Mouse (Mus musculus) limb, embryonic 11.5 days (tissue): Measurements from ENCODE around the gene Rps27l. TPM values are rescaled to one million over a fixed set of nuclear protein-coding genes. Genes with fewer than 3 reads are reported as not detected.
A peak's percentile ranks its signal among the peaks of the same experiment; 100 is the strongest.

Experiments
- ATAC-seq: fragments of 200-750 bp; cut with Nextera tagmentation; 2 replicates; pipeline ENCODE4 v1.8.0; 2017; ENCODE audit warnings: low read depth; ENCODE audit not compliant: insufficient number of reproducible peaks, low FRiP score, low TSS enrichment
- DNase-seq: peaks from one replicate; pipeline ENCODE4 v3.0.0-alpha.2; 2015; ENCODE audit warnings: low spot score
- H3K27ac ChIP-seq: fragments of 300-500 bp; sonication (generic); replicated peaks from 2 replicates; pipeline ENCODE4 v1.5.1; 2014; ENCODE audit warnings: low read depth, mild to moderate bottlenecking, low read length
- H3K27me3 ChIP-seq: fragments of 300-500 bp; sonication (generic); 2 replicates; pipeline ENCODE4 v1.6.1; 2014; ENCODE audit warnings: mild to moderate bottlenecking, low read length, mixed read lengths; ENCODE audit not compliant: control insufficient read depth, insufficient read depth
- H3K36me3 ChIP-seq: fragments of 300-500 bp; sonication (generic); 2 replicates; pipeline ENCODE4 v1.6.1; 2014; ENCODE audit warnings: mild to moderate bottlenecking, low read length, moderate library complexity, mixed read lengths; ENCODE audit not compliant: control insufficient read depth, insufficient read depth
- H3K4me1 ChIP-seq: fragments of 300-500 bp; sonication (generic); 2 replicates; pipeline ENCODE4 v1.6.1; 2014; ENCODE audit warnings: low read length, mixed read lengths; ENCODE audit not compliant: control insufficient read depth, insufficient read depth
- H3K4me2 ChIP-seq: fragments of 300-500 bp; sonication (generic); 2 replicates; pipeline ENCODE4 v1.6.1; 2014; ENCODE audit warnings: low read depth, mild to moderate bottlenecking, moderate library complexity; ENCODE audit not compliant: severe bottlenecking
- H3K4me3 ChIP-seq: fragments of 300-500 bp; sonication (generic); 2 replicates; pipeline ENCODE4 v1.5.1; 2014; ENCODE audit warnings: low read depth, low read length
- H3K9ac ChIP-seq: fragments of 300-500 bp; sonication (generic); 2 replicates; pipeline ENCODE4 v1.6.1; 2014; ENCODE audit warnings: mild to moderate bottlenecking, low read length
- H3K9me3 ChIP-seq: fragments of 300-500 bp; sonication (generic); 2 replicates; pipeline ENCODE4 v1.6.1; 2016; ENCODE audit warnings: low read length; ENCODE audit not compliant: control insufficient read depth
- WGBS: fragments of 180-500 bp; shearing (Covaris S2); extraction: QIAGEN DNeasy Blood & Tissue Kit; methylation state at CpG from one replicate; pipeline ENCODE4 v1.1.7; 2014; 5-methylcytosine and 5-hydroxymethylcytosine counted together
- polyA plus RNA-seq: library from polyadenylated mRNA; unstranded; fragments of >200 nt; fragmentation: Nextera tagmentation; extraction: Ambion mirVana; gene quantifications from 2 replicates; pipeline ENCODE4 v1.2.1, GENCODE M21; 2014

The Rps27l gene
- polyA plus RNA-seq, 1 experiment from 2014 or later: 816 TPM

GRCm38 (mm10) chr9:66930351-66930750 is 15.5 kb upstream of the Rps27l start:
- H3K9me3 ChIP-seq: no peaks in the 10 kb centered on the region
- DNase-seq (no peak), ATAC-seq (no peak)
- no peak overlapping the region for H3K9ac ChIP-seq
- no peak overlapping the region for H3K4me3 ChIP-seq
- H3K27ac ChIP-seq: no peak overlapping the region
- H3K4me2 ChIP-seq: no peak overlapping the region
- no peaks in the 10 kb centered on the region for H3K27me3 ChIP-seq
- 68% methylated on average over 7 of the region's 7 CpGs for WGBS
- no peaks in the 10 kb centered on the region for H3K4me1 ChIP-seq
- H3K36me3 ChIP-seq: no peaks in the 10 kb centered on the region

- ATAC-seq (no peak), DNase-seq (no peak)
- H3K27ac ChIP-seq: no peak overlapping the region
- no peak overlapping the region for H3K4me2 ChIP-seq
- no peaks in the 10 kb centered on the region for H3K4me1 ChIP-seq
- WGBS: 81% methylated on average over 19 of the region's 19 CpGs
- H3K4me3 ChIP-seq: no peak overlapping the region
- H3K27me3 ChIP-seq: no peaks in the 10 kb centered on the region
- H3K9me3 ChIP-seq: no peaks in the 10 kb centered on the region
- H3K9ac ChIP-seq: no peak overlapping the region
- no peaks in the 10 kb centered on the region for H3K36me3 ChIP-seq
These were observed 11.7 kb upstream of the Rps27l start for GRCm38 (mm10) chr9:66933869-66934808.

GRCm38 (mm10) chr9:66937507-66937906 is 8.4 kb upstream of the Rps27l start:
- Histone ChIP-seq H3K4me1 (no peaks in the 10 kb centered on the region), H3K4me2 (no peak overlapping the region), H3K27ac (no peak overlapping the region), H3K4me3 (no peak overlapping the region), H3K9me3 (no peaks in the 10 kb centered on the region), H3K27me3 (no peaks in the 10 kb centered on the region), H3K9ac (no peak overlapping the region), H3K36me3 (no peaks in the 10 kb centered on the region)
- 76% methylated on average over 8 of the region's 8 CpGs for WGBS
- DNase-seq: no peak
- no peak for ATAC-seq

GRCm38 (mm10) chr9:66938836-66939235 is 7.0 kb upstream of the Rps27l start:
- Histone ChIP-seq H3K4me1 (no peaks in the 10 kb centered on the region), H3K9me3 (no peaks in the 10 kb centered on the region), H3K27me3 (no peaks in the 10 kb centered on the region), H3K4me2 (no peak overlapping the region), H3K36me3 (no peaks in the 10 kb centered on the region), H3K4me3 (no peak overlapping the region), H3K27ac (no peak overlapping the region), H3K9ac (no peak overlapping the region)
- DNase-seq (peak; percentile 41), ATAC-seq (no peak)
- WGBS: 15% methylated on average over 4 of the region's 4 CpGs

- Histone ChIP-seq H3K4me1 (no peaks in the 10 kb centered on the region), H3K9ac (peak overlapping the region; percentile 84), H3K9me3 (no peaks in the 10 kb centered on the region), H3K36me3 (no peaks in the 10 kb centered on the region), H3K4me3 (peak overlapping the region; percentile 83), H3K4me2 (peak overlapping the region; percentile 66), H3K27ac (peak overlapping the region; percentile 95), H3K27me3 (no peaks in the 10 kb centered on the region)
- DNase-seq (no peak), ATAC-seq (no peak)
- 25% methylated on average over 4 of the region's 4 CpGs for WGBS
These were observed 725 bp upstream of the Rps27l start for GRCm38 (mm10) chr9:66945161-66945560.

GRCm38 (mm10) chr9:66948536-66948935 is 2.6 kb downstream of the Rps27l start:
- no peaks in the 10 kb centered on the region for H3K4me1 ChIP-seq
- H3K9ac ChIP-seq: no peak overlapping the region
- 99% methylated on average over 2 of the region's 2 CpGs for WGBS
- H3K27ac ChIP-seq: no peak overlapping the region
- no peaks in the 10 kb centered on the region for H3K36me3 ChIP-seq
- H3K4me2 ChIP-seq: no peak overlapping the region
- no peaks in the 10 kb centered on the region for H3K27me3 ChIP-seq
- ATAC-seq (no peak), DNase-seq (no peak)
- no peak overlapping the region for H3K4me3 ChIP-seq
- H3K9me3 ChIP-seq: no peaks in the 10 kb centered on the region

- Histone ChIP-seq H3K36me3 (no peaks in the 10 kb centered on the region), H3K4me1 (no peaks in the 10 kb centered on the region), H3K4me3 (no peak overlapping the region), H3K27me3 (no peaks in the 10 kb centered on the region), H3K27ac (no peak overlapping the region), H3K9me3 (no peaks in the 10 kb centered on the region), H3K4me2 (no peak overlapping the region), H3K9ac (no peak overlapping the region)
- DNase-seq (no peak), ATAC-seq (no peak)
- WGBS: 80% methylated on average over 8 of the region's 8 CpGs
These were observed 6.4 kb downstream of the Rps27l start for GRCm38 (mm10) chr9:66952321-66952720.

GRCm38 (mm10) chr9:66952886-66953285 is 7.0 kb downstream of the Rps27l start:
- Histone ChIP-seq H3K36me3 (no peaks in the 10 kb centered on the region), H3K4me3 (no peak overlapping the region), H3K4me2 (no peak overlapping the region), H3K9ac (no peak overlapping the region), H3K9me3 (no peaks in the 10 kb centered on the region), H3K27me3 (no peaks in the 10 kb centered on the region), H3K27ac (no peak overlapping the region), H3K4me1 (no peaks in the 10 kb centered on the region)
- ATAC-seq (no peak), DNase-seq (no peak)
- 89% methylated on average over 2 of the region's 2 CpGs for WGBS
